ENCODE assay signal across 26 mouse cellular contexts in genomic region chr2:26522327-26522726, GRCm38 (mm10).
"Had no signal": no experiment of that assay in that cellular context is flagged by ENCODE, and none has a peak within 500 bp of the region (broad histone marks: within the 10 kb centered on the region; RNA-seq: fewer than 3 reads in every experiment).

No protein-coding gene starts in this region.

- H3K36me3 ChIP-seq: embryonic facial prominence, embryonic 10.5 days; embryonic facial prominence, embryonic 12.5 days; embryonic facial prominence, embryonic 13.5 days; embryonic facial prominence, embryonic 15.5 days; forebrain, embryonic 10.5 days; forebrain, embryonic 12.5 days; forebrain, embryonic 15.5 days; heart, embryonic 10.5 days had no signal

- H3K4me3 ChIP-seq: embryonic facial prominence, embryonic 10.5 days; embryonic facial prominence, embryonic 12.5 days; embryonic facial prominence, embryonic 13.5 days; embryonic facial prominence, embryonic 15.5 days; erythroblast, embryonic 14.5 days; forebrain, embryonic 10.5 days; forebrain, embryonic 12.5 days; forebrain, embryonic 13.5 days; forebrain, embryonic 15.5 days; gastrocnemius, adult 2 months; heart, adult 2 months; heart, embryonic 10.5 days had no signal

- H3K4me2 ChIP-seq: embryonic facial prominence, embryonic 12.5 days; embryonic facial prominence, embryonic 13.5 days; embryonic facial prominence, embryonic 15.5 days; forebrain, embryonic 12.5 days; forebrain, embryonic 13.5 days; forebrain, embryonic 15.5 days had no signal

- ATAC-seq: forebrain, embryonic 13.5 days; forebrain, embryonic 14.5 days; forebrain, embryonic 15.5 days; forebrain, embryonic 16.5 days; forebrain, postnatal 0 days had no signal

- H3K9me3 ChIP-seq: embryonic facial prominence, embryonic 10.5 days; embryonic facial prominence, embryonic 12.5 days; embryonic facial prominence, embryonic 13.5 days; embryonic facial prominence, embryonic 15.5 days; forebrain, embryonic 10.5 days; forebrain, embryonic 12.5 days; forebrain, embryonic 13.5 days; forebrain, embryonic 15.5 days; heart, embryonic 10.5 days had no signal

- H3K27me3 ChIP-seq: embryonic facial prominence, embryonic 12.5 days; embryonic facial prominence, embryonic 13.5 days; embryonic facial prominence, embryonic 15.5 days; forebrain, embryonic 12.5 days; forebrain, embryonic 13.5 days; forebrain, embryonic 15.5 days had no signal

- H3K9ac ChIP-seq: embryonic facial prominence, embryonic 12.5 days; embryonic facial prominence, embryonic 13.5 days; embryonic facial prominence, embryonic 15.5 days; forebrain, embryonic 12.5 days; forebrain, embryonic 13.5 days; forebrain, embryonic 15.5 days; forebrain, postnatal 0 days had no signal

- DNase-seq: cerebellum, adult 9-10 months; cerebellum, adult 9-11 months; cerebellum, postnatal 10 days; cerebellum, postnatal 14 days; cerebellum, postnatal 25 days; cerebellum, postnatal 36 days; embryo, embryonic 11 days; forebrain, postnatal 0 days; gastrocnemius, adult 2 months; gastrocnemius, postnatal 10 days; gastrocnemius, postnatal 14 days; gastrocnemius, postnatal 25 days; heart, adult 18-20 months; heart, adult 2 months had no signal

- H3K27ac ChIP-seq: embryonic facial prominence, embryonic 10.5 days; embryonic facial prominence, embryonic 12.5 days; embryonic facial prominence, embryonic 13.5 days; embryonic facial prominence, embryonic 15.5 days; forebrain, embryonic 10.5 days; forebrain, embryonic 12.5 days; forebrain, embryonic 13.5 days; forebrain, embryonic 15.5 days; gastrocnemius, adult 2 months; heart, adult 2 months; heart, embryonic 10.5 days had no signal
